Mouse (Mus musculus): ENCODE measurements around the gene Ciapin1. TPM values are rescaled to one million over a fixed set of nuclear protein-coding genes. Genes with fewer than 3 reads are reported as not detected.

Gene Ciapin1
- polyA plus RNA-seq, 1 experiment from 2014 or later, result 72.7 TPM

DNA sequence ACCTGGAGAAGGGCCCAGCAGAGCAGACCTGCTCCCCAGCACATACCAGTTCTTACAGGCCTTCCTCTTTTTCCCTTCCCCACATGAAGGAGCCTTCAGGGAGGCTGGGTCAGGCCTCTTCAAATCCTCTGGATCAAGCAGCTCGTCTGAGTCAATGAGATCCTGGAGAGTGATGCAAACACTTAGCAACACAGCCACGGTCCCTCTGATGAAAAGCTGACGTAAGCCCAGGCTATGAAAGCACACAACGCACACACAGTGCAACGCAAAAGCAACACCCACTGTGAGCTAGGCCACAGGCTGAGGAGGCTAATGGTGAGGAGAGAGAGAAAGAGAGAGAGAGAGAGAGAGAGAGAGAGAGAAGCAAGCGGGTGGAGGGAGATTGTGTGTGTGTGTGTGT, 13.0 kb downstream of the Ciapin1 start:
- peaks cover 94% of the 10 kb centered on the region for H3K36me3 ChIP-seq (ENCODE audit: control insufficient read depth, insufficient read depth, low read length)
- no peaks in the 10 kb centered on the region for H3K4me1 ChIP-seq (ENCODE audit: control insufficient read depth in 2 of 2, insufficient read depth in 2 of 2, low read length in 2 of 2)
- ATAC-seq (ENCODE audit: insufficient number of reproducible peaks, insufficient read depth, low FRiP score, low read depth), result no peak
- H3K9ac ChIP-seq (ENCODE audit: low read length), result no peak overlapping the region
- H3K9me3 ChIP-seq (ENCODE audit: control insufficient read depth, low read length), result no peaks in the 10 kb centered on the region
- H3K4me3 ChIP-seq (ENCODE audit: control insufficient read depth in 1 of 2, insufficient read depth in 1 of 2, low read depth in 1 of 2, low read length in 2 of 2), result no peak overlapping the region
- H3K27ac ChIP-seq (replicated peaks in 1 of 2; ENCODE audit: control insufficient read depth in 1 of 2, insufficient read depth in 1 of 2, low read depth in 2 of 2, low read length in 2 of 2), result no peak overlapping the region
- H3K4me2 ChIP-seq (ENCODE audit: low read length), result no peak overlapping the region
- H3K27me3 ChIP-seq (ENCODE audit: control insufficient read depth, insufficient read depth, low read length), result no peaks in the 10 kb centered on the region
- 86% methylated on average over 6 of the region's 6 CpGs for WGBS

DNA sequence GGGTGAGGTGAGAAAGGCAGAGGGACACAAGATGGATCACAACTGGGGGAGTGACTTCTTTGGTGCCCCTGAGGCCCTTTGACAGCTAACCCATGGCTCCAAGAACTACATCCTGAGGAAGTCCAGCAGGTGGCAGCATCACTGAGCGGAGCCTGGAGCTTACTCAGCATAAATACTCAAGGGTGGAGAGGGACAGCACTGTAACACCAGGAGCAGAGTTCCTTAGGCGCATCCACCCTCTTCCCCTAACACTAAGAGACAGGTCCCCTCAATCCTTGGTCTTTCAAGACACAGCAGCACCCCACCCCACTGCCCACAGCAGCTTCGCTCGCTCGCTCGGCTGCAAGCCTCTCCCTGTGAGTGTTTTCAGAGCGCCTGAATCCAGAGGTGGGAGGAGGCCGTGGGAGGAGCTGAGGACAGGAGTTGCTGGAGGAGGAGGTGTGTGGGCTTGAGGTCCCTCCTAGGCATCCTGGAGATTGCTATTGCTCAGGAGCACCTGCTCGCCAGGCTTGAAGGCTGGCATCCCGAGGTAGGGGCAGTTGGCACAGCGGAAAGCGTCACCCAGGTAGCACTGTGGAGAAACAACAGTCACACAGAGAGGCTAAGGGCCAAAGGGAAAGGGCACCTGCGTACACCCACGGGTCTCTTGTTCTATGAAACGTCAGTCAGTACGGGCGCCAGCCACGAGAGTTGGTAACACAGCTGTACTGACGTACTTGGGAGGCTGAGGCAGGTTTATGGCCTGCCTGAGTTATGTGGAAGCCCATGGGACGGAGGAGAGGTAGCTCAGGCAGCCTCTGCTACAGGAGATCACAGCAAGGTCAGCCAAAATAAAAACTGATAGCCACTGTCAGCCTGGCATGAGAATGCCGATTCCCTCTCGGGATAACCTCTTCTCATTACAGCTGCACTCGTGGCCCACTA, 15.3 kb downstream of the Ciapin1 start:
- Histone ChIP-seq H3K4me2 (ENCODE audit: low read length) (no peak overlapping the region), H3K4me1 (ENCODE audit: control insufficient read depth in 2 of 2, insufficient read depth in 2 of 2, low read length in 2 of 2) (no peaks in the 10 kb centered on the region), H3K36me3 (ENCODE audit: control insufficient read depth, insufficient read depth, low read length) (peaks cover 75% of the 10 kb centered on the region), H3K4me3 (ENCODE audit: control insufficient read depth in 1 of 2, insufficient read depth in 1 of 2, low read depth in 1 of 2, low read length in 2 of 2) (no peak overlapping the region), H3K27me3 (ENCODE audit: control insufficient read depth, insufficient read depth, low read length) (no peaks in the 10 kb centered on the region), H3K9me3 (ENCODE audit: control insufficient read depth, low read length) (no peaks in the 10 kb centered on the region), H3K9ac (ENCODE audit: low read length) (no peak overlapping the region), H3K27ac (replicated peaks in 1 of 2; ENCODE audit: control insufficient read depth in 1 of 2, insufficient read depth in 1 of 2, low read depth in 2 of 2, low read length in 2 of 2) (no peak overlapping the region)
- ATAC-seq (ENCODE audit: insufficient number of reproducible peaks, insufficient read depth, low FRiP score, low read depth), result no peak
- WGBS, result 73% methylated on average over 23 of the region's 23 CpGs

DNA sequence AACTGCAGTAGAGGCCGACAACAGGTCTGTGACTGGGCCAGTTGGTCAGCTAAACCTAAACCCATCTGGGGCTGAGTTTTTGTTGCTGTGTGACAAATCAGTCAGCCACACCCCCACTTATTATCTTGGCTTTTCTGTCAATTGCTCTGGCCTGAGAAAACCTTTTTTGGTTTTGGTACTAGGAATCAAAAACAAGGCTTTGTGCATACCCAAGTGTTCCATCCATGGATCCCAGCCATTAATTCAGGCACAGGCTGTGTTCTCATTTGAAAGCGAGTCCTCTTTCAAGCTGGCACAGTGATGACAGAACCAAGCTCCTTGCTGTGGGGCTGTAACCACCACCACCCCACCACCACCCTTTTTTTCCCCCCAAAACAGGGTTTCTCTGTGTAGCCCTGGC, 16.8 kb downstream of the Ciapin1 start:
- H3K9me3 ChIP-seq (ENCODE audit: control insufficient read depth, low read length), result no peaks in the 10 kb centered on the region
- no peak overlapping the region for H3K4me2 ChIP-seq (ENCODE audit: low read length)
- 86% methylated on average over 2 of the region's 2 CpGs for WGBS
- H3K4me3 ChIP-seq (ENCODE audit: control insufficient read depth in 1 of 2, insufficient read depth in 1 of 2, low read depth in 1 of 2, low read length in 2 of 2), result no peak overlapping the region
- H3K4me1 ChIP-seq (ENCODE audit: control insufficient read depth in 2 of 2, insufficient read depth in 2 of 2, low read length in 2 of 2), result no peaks in the 10 kb centered on the region
- no peak for ATAC-seq (ENCODE audit: insufficient number of reproducible peaks, insufficient read depth, low FRiP score, low read depth)
- H3K36me3 ChIP-seq (ENCODE audit: control insufficient read depth, insufficient read depth, low read length), result peaks cover 62% of the 10 kb centered on the region
- no peak overlapping the region for H3K27ac ChIP-seq (replicated peaks in 1 of 2; ENCODE audit: control insufficient read depth in 1 of 2, insufficient read depth in 1 of 2, low read depth in 2 of 2, low read length in 2 of 2)
- no peak overlapping the region for H3K9ac ChIP-seq (ENCODE audit: low read length)
- H3K27me3 ChIP-seq (ENCODE audit: control insufficient read depth, insufficient read depth, low read length), result no peaks in the 10 kb centered on the region

DNA sequence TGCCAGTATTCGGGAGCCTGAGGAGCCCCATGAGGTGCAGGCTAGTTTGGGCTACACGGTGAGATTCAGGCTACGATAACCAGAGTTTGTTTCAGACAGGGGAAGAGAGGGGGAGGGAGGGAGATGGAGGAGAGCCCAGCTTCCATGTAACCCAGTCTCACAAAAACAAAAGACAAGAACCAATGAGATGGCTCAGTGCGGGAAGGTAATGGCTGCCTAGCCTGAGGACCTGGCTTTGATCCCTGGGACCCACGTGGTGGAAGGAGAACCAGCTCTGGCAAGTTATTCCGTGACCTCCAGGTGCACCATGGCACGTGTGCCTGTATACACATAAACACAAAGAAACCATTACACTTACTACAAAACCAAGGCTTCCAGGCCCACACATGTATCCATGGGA, 17.6 kb downstream of the Ciapin1 start:
- Histone ChIP-seq H3K4me2 (ENCODE audit: low read length) (no peak overlapping the region), H3K27me3 (ENCODE audit: control insufficient read depth, insufficient read depth, low read length) (no peaks in the 10 kb centered on the region), H3K4me3 (ENCODE audit: control insufficient read depth in 1 of 2, insufficient read depth in 1 of 2, low read depth in 1 of 2, low read length in 2 of 2) (no peak overlapping the region), H3K4me1 (ENCODE audit: control insufficient read depth in 2 of 2, insufficient read depth in 2 of 2, low read length in 2 of 2) (no peaks in the 10 kb centered on the region), H3K9me3 (ENCODE audit: control insufficient read depth, low read length) (no peaks in the 10 kb centered on the region), H3K27ac (replicated peaks in 1 of 2; ENCODE audit: control insufficient read depth in 1 of 2, insufficient read depth in 1 of 2, low read depth in 2 of 2, low read length in 2 of 2) (no peak overlapping the region), H3K9ac (ENCODE audit: low read length) (no peak overlapping the region), H3K36me3 (ENCODE audit: control insufficient read depth, insufficient read depth, low read length) (peaks cover 54% of the 10 kb centered on the region)
- 84% methylated on average over 7 of the region's 7 CpGs for WGBS
- no peak for ATAC-seq (ENCODE audit: insufficient number of reproducible peaks, insufficient read depth, low FRiP score, low read depth)

DNA sequence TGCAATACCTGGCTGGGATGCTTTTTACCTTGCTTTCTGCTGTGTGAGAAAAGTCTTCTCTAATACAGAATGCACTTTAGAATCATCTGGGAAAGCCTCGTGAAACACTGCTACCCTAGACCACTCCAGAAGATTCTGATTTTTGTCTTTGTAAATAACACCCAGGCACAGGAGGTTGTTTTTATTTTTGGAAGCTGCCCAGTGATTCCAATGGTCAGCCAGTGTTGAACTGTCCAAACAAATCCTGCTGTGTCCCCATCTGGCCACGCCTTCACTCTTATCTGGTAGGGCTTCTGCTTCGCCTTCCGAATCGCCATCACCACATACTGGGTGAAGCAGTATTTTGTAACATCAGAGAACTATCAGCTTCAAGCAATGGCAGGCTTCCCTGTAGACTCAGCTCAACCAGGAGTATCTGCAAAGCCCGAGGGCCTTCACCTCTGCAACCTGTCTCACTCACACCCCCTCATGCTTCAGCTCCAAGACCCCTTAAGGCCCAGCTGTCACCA, 18.4 kb downstream of the Ciapin1 start:
- Histone ChIP-seq H3K4me3 (ENCODE audit: control insufficient read depth in 1 of 2, insufficient read depth in 1 of 2, low read depth in 1 of 2, low read length in 2 of 2) (no peak overlapping the region), H3K27me3 (ENCODE audit: control insufficient read depth, insufficient read depth, low read length) (no peaks in the 10 kb centered on the region), H3K4me2 (ENCODE audit: low read length) (no peak overlapping the region), H3K4me1 (ENCODE audit: control insufficient read depth in 2 of 2, insufficient read depth in 2 of 2, low read length in 2 of 2) (no peaks in the 10 kb centered on the region), H3K36me3 (ENCODE audit: control insufficient read depth, insufficient read depth, low read length) (peaks cover 45% of the 10 kb centered on the region), H3K27ac (replicated peaks in 1 of 2; ENCODE audit: control insufficient read depth in 1 of 2, insufficient read depth in 1 of 2, low read depth in 2 of 2, low read length in 2 of 2) (no peak overlapping the region), H3K9ac (ENCODE audit: low read length) (no peak overlapping the region), H3K9me3 (ENCODE audit: control insufficient read depth, low read length) (no peaks in the 10 kb centered on the region)
- ATAC-seq (ENCODE audit: insufficient number of reproducible peaks, insufficient read depth, low FRiP score, low read depth), result no peak
- 42% methylated on average over 6 of the region's 6 CpGs for WGBS

DNA sequence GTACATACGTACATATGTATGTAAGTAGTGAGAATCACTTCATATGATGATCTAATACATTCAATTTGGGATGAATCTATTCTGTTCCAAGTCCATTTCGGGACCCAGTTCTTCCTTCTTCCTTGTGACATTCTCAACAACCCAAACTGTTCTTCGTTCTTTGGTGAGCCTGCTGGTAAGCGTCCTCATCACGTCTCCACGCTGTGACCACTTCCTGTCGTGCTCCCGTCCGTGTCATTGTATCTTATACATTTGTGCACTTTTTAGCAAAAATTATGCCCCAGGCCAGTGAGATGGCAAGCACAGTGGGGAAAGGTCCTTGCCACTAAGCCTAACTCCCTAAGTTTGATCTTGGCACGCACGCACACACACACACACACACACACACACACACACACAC, 20.2 kb downstream of the Ciapin1 start:
- no peak for ATAC-seq (ENCODE audit: insufficient number of reproducible peaks, insufficient read depth, low FRiP score, low read depth)
- no peak overlapping the region for H3K4me2 ChIP-seq (ENCODE audit: low read length)
- WGBS, result 87% methylated on average over 11 of the region's 11 CpGs
- peaks cover 28% of the 10 kb centered on the region for H3K36me3 ChIP-seq (ENCODE audit: control insufficient read depth, insufficient read depth, low read length)
- no peak overlapping the region for H3K4me3 ChIP-seq (ENCODE audit: control insufficient read depth in 1 of 2, insufficient read depth in 1 of 2, low read depth in 1 of 2, low read length in 2 of 2)
- H3K27me3 ChIP-seq (ENCODE audit: control insufficient read depth, insufficient read depth, low read length), result no peaks in the 10 kb centered on the region
- no peaks in the 10 kb centered on the region for H3K9me3 ChIP-seq (ENCODE audit: control insufficient read depth, low read length)
- no peaks in the 10 kb centered on the region for H3K4me1 ChIP-seq (ENCODE audit: control insufficient read depth in 2 of 2, insufficient read depth in 2 of 2, low read length in 2 of 2)
- no peak overlapping the region for H3K27ac ChIP-seq (replicated peaks in 1 of 2; ENCODE audit: control insufficient read depth in 1 of 2, insufficient read depth in 1 of 2, low read depth in 2 of 2, low read length in 2 of 2)
- no peak overlapping the region for H3K9ac ChIP-seq (ENCODE audit: low read length)

DNA sequence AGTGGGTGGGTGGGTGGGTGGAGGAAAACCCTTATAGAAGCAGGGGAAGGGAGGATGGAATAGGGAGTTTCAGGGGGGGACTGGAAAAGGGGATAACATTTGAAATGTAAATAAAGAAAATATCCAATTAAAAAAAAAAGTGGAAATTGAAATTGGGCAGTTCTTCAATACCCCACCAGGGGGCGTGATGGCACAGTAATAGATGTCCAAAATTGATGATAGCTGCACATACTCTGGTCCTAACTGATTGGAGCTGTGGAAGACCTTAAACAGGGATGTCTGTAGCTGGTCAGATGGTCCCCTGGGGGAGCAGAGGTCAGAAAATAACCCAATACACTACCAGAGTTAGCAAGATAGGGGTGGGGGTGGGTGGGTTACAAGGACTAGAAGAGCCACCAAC, 23.6 kb downstream of the Ciapin1 start:
- H3K27me3 ChIP-seq (ENCODE audit: control insufficient read depth, insufficient read depth, low read length), result no peaks in the 10 kb centered on the region
- peaks cover 0 to 3% of the 10 kb centered on the region in 2 experiments; a peak in 1 of 4 replicates for H3K4me1 ChIP-seq (ENCODE audit: control insufficient read depth in 2 of 2, insufficient read depth in 2 of 2, low read length in 2 of 2)
- ATAC-seq (ENCODE audit: insufficient number of reproducible peaks, insufficient read depth, low FRiP score, low read depth), result no peak
- H3K4me2 ChIP-seq (ENCODE audit: low read length), result no peak overlapping the region
- H3K9ac ChIP-seq (ENCODE audit: low read length), result no peak overlapping the region
- no peak overlapping the region for H3K4me3 ChIP-seq (ENCODE audit: control insufficient read depth in 1 of 2, insufficient read depth in 1 of 2, low read depth in 1 of 2, low read length in 2 of 2)
- 0% methylated on average over 1 of the region's 1 CpGs for WGBS
- H3K27ac ChIP-seq (replicated peaks in 1 of 2; ENCODE audit: control insufficient read depth in 1 of 2, insufficient read depth in 1 of 2, low read depth in 2 of 2, low read length in 2 of 2), result no peak overlapping the region
- 0 out of 2 replicates have a peak, but pooled peaks cover 2% of the 10 kb centered on the region for H3K36me3 ChIP-seq (ENCODE audit: control insufficient read depth, insufficient read depth, low read length)
- no peaks in the 10 kb centered on the region for H3K9me3 ChIP-seq (ENCODE audit: control insufficient read depth, low read length)
